Mouse (Mus musculus) monocyte, adult 2 months (primary cell): ENCODE measurements around the gene Col2a1.
A peak's percentile ranks its signal among the peaks of the same experiment; 100 is the strongest.

Source experiments
- DNase-seq, 2 experiments: peaks; one replicate each; pipeline ENCODE4 v3.0.0; 2022; ENCODE audit warnings: low spot score in 2 of 2, low read depth in 1 of 2

Col2a1 gene

GRCm38 (mm10) chr15:97963989-97964835, 40.3 kb downstream of the Col2a1 start, which contains the start of gene Tmem106c:
Gene Tmem106c, plus strand, starts transcription at chr15:97964200.
- DNase-seq: peak; percentile 58 to 86

GRCm38 (mm10) chr15:97963329-97963988, 41.0 kb downstream of the Col2a1 start:
- no peak for DNase-seq

- DNase-seq: no peak
These were observed 48.1 kb downstream of the Col2a1 start for GRCm38 (mm10) chr15:97956416-97956815.

GRCm38 (mm10) chr15:97955742-97956141, 48.8 kb downstream of the Col2a1 start:
- DNase-seq: no peak

GRCm38 (mm10) chr15:97955286-97955685, 49.2 kb downstream of the Col2a1 start:
- DNase-seq: no peak

GRCm38 (mm10) chr15:97954671-97955070, 49.8 kb downstream of the Col2a1 start:
- no peak for DNase-seq

GRCm38 (mm10) chr15:97952889-97953189, 51.7 kb downstream of the Col2a1 start:
- no peak for DNase-seq

GRCm38 (mm10) chr15:97952137-97952888, 52.2 kb downstream of the Col2a1 start:
- peak in 1 of 2 experiments; percentile 28 for DNase-seq

GRCm38 (mm10) chr15:97950240-97950639, 54.3 kb downstream of the Col2a1 start:
- DNase-seq: no peak

- no peak for DNase-seq
These were observed 54.8 kb downstream of the Col2a1 start for GRCm38 (mm10) chr15:97949706-97950105.

GRCm38 (mm10) chr15:97948720-97949119, 55.8 kb downstream of the Col2a1 start:
- DNase-seq: no peak

- no peak for DNase-seq
These were observed 58.7 kb downstream of the Col2a1 start for GRCm38 (mm10) chr15:97945656-97946315.

- no peak for DNase-seq
These were observed 59.4 kb downstream of the Col2a1 start for GRCm38 (mm10) chr15:97944919-97945574.

GRCm38 (mm10) chr15:97943356-97943755, 61.1 kb downstream of the Col2a1 start:
- DNase-seq: no peak

- no peak for DNase-seq
These were observed 62.0 kb downstream of the Col2a1 start for GRCm38 (mm10) chr15:97942538-97942937.

- no peak for DNase-seq
These were observed 63.2 kb downstream of the Col2a1 start for GRCm38 (mm10) chr15:97941306-97941705.

GRCm38 (mm10) chr15:97940088-97940487, 64.4 kb downstream of the Col2a1 start:
- DNase-seq: no peak

- DNase-seq: no peak
These were observed 65.9 kb downstream of the Col2a1 start for GRCm38 (mm10) chr15:97938580-97938979.

- no peak for DNase-seq
These were observed 72.1 kb downstream of the Col2a1 start for GRCm38 (mm10) chr15:97932441-97932840.

GRCm38 (mm10) chr15:97929259-97929824, 75.2 kb downstream of the Col2a1 start:
- no peak for DNase-seq
